Mouse (Mus musculus): ENCODE measurements at regions not wholly inside any gene's neighbourhood (a gene's known extent, or its start where the extent isn't known, plus 50 kb on each side); places are given as distances from the start of the nearest gene placed in this dataset.

- TF ChIP-seq CTCF (IDR thresholded peaks at IDR 0.05; ENCODE audit: low read depth) (no peak), EP300 (IDR thresholded peaks at IDR 0.05; ENCODE audit: low read depth) (no peak)
Measured at GRCm38 (mm10) chr7:71469951-71470350, 118.7 kb upstream of the Gm10295 start.
